Mouse (Mus musculus): ENCODE measurements around the gene Tas1r2.

Gene Tas1r2

GRCm38 (mm10) chr4:139639801-139640200 is 13.5 kb upstream of the Tas1r2 start:
- no peak for DNase-seq

- DNase-seq, result no peak
Measured at GRCm38 (mm10) chr4:139640333-139640732, 13.0 kb upstream of the Tas1r2 start.

GRCm38 (mm10) chr4:139640775-139641174 is 12.6 kb upstream of the Tas1r2 start:
- DNase-seq, result no peak

- DNase-seq, result peak in 1 of 2 experiments; percentile 42
Measured at GRCm38 (mm10) chr4:139641829-139642425, 11.4 kb upstream of the Tas1r2 start.

- peak; percentile 72 to 81 for DNase-seq
Measured at GRCm38 (mm10) chr4:139643972-139644371, 9.4 kb upstream of the Tas1r2 start.

GRCm38 (mm10) chr4:139646916-139647315 is 6.4 kb upstream of the Tas1r2 start:
- DNase-seq, result no peak

- no peak for DNase-seq
Measured at GRCm38 (mm10) chr4:139650086-139650743, 3.1 kb upstream of the Tas1r2 start.

GRCm38 (mm10) chr4:139650907-139651306 is 2.4 kb upstream of the Tas1r2 start:
- DNase-seq, result no peak

- no peak for DNase-seq
Measured at GRCm38 (mm10) chr4:139661897-139662296, 8.6 kb downstream of the Tas1r2 start.

- no peak for DNase-seq
Measured at GRCm38 (mm10) chr4:139667632-139668031, 14.3 kb downstream of the Tas1r2 start.

GRCm38 (mm10) chr4:139669847-139670246 is 16.5 kb downstream of the Tas1r2 start:
- peak; percentile 44 to 55 for DNase-seq

- DNase-seq, result no peak
Measured at GRCm38 (mm10) chr4:139675696-139676095, 22.4 kb downstream of the Tas1r2 start.

GRCm38 (mm10) chr4:139683728-139684638 is 30.6 kb downstream of the Tas1r2 start:
- DNase-seq, result peak in 1 of 2 experiments; percentile 9

GRCm38 (mm10) chr4:139684639-139685017 is 31.3 kb downstream of the Tas1r2 start:
- DNase-seq, result peak; percentile 34 to 62

- no peak for DNase-seq
Measured at GRCm38 (mm10) chr4:139688058-139688457, 34.7 kb downstream of the Tas1r2 start.

GRCm38 (mm10) chr4:139689627-139690269 is 36.4 kb downstream of the Tas1r2 start:
- peak in 1 of 2 experiments; percentile 39 for DNase-seq

GRCm38 (mm10) chr4:139693315-139693714 is 40.0 kb downstream of the Tas1r2 start:
- no peak for DNase-seq

- DNase-seq, result no peak
Measured at GRCm38 (mm10) chr4:139697755-139698154, 44.4 kb downstream of the Tas1r2 start.

- no peak for DNase-seq
Measured at GRCm38 (mm10) chr4:139698602-139699001, 45.3 kb downstream of the Tas1r2 start.

GRCm38 (mm10) chr4:139702914-139703313 is 49.6 kb downstream of the Tas1r2 start:
- DNase-seq, result no peak

- DNase-seq, result no peak
Measured at GRCm38 (mm10) chr4:139703468-139703867, 50.1 kb downstream of the Tas1r2 start.

GRCm38 (mm10) chr4:139705986-139706385 is 52.6 kb downstream of the Tas1r2 start:
- DNase-seq, result no peak

All from lung, postnatal 4 days (tissue).